Mouse (Mus musculus) small intestine, adult 2 months (tissue): Measurements from ENCODE around the gene Susd3.

ENCODE experiments used
- CTCF ChIP-seq: fragments of 200-500 bp; IDR thresholded peaks from 2 replicates; pipeline ENCODE4 v1.5.1; 2012; ENCODE audit warnings: low read depth, mild to moderate bottlenecking, control low read depth, inconsistent platforms, low read length, moderate library complexity, mixed read lengths; ENCODE audit not compliant: insufficient replicate concordance, insufficient read length; ENCODE audit errors: extremely low read depth
- POLR2A ChIP-seq: fragments of 200-500 bp; IDR thresholded peaks from 2 replicates; pipeline ENCODE4 v1.6.1; 2012; ENCODE audit warnings: low read depth, mild to moderate bottlenecking, control low read depth, inconsistent platforms, low read length, moderate library complexity

DNA sequence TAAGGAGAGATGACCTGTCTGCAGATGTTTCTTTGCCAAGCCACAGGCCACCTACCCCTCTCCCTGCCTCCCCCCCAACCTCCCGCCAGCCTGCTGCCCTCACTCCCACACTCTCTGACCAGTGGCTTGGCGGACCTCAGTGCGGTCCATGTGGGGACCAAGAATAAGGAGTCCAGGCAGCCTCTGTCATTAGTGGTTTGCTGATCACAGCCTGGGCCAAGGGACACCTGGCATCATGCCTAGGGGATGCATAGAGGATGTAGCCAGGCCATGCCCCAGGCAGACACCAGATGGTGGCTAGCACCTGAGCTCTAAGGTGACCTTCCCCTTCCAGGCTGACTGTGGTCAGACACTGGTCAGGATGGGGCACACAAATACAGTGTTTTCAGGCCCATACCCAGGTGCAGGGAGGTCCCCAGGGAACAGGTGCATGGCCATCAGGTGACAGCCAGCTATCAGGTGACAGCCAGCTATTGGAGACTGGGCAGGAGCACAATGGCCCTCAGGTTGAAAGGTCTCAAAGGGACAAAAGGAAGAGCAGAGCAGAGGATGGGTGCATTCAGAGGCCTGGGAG lies 67.0 kb downstream of the Susd3 start:
- TF ChIP-seq CTCF (no peak), POLR2A (no peak)
